Mouse (Mus musculus): ENCODE measurements around the gene Mpst. TPM values are rescaled to one million over a fixed set of nuclear protein-coding genes. Genes with fewer than 3 reads are reported as not detected.
A peak's percentile ranks its signal among the peaks of the same experiment; 100 is the strongest.

Mpst gene
- polyA plus RNA-seq, 1 experiment from 2014 or later = 4.4 TPM

DNA sequence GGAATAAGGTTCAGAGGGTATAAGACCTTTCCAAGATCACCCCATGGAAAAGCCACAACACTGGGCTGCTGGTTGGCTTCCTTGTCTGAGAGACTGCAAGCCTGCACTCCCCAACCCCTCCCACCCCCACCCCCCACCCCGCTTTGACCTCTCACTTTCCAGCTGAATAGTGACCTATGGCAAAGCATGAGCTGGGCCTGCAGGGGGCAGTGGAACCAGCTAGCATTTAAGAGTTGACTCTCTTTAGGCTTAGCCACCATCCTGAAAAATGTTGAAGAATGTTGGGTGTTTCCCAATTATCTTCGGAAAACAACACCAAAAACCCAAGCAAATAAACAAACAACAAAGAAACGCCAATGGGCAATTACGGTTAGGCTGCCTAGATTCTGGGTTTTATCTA, 19.0 kb downstream of the Mpst start:
- H3K9me3 ChIP-seq (ENCODE audit: control insufficient read depth, low read depth, low read length) = no peaks in the 10 kb centered on the region
- peaks cover 10% of the 10 kb centered on the region for H3K4me1 ChIP-seq (ENCODE audit: control insufficient read depth, insufficient read depth, low read length)
- no peak overlapping the region for H3K27ac ChIP-seq (ENCODE audit: low read length)
- no peak overlapping the region for H3K4me2 ChIP-seq (replicated peaks; ENCODE audit: low read depth, low read length)
- H3K27me3 ChIP-seq (ENCODE audit: control insufficient read depth, insufficient read depth, low read length) = no peaks in the 10 kb centered on the region
- no peak for ATAC-seq (ENCODE audit: insufficient number of reproducible peaks, insufficient read depth, low FRiP score, low read depth)
- WGBS = 55% methylated on average over 4 of the region's 4 CpGs
- H3K4me3 ChIP-seq (ENCODE audit: low read depth, low read length) = no peak overlapping the region
- H3K36me3 ChIP-seq (ENCODE audit: control insufficient read depth, insufficient read depth, low read length) = no peaks in the 10 kb centered on the region
- H3K9ac ChIP-seq (replicated peaks; ENCODE audit: low read depth, low read length) = no peak overlapping the region

DNA sequence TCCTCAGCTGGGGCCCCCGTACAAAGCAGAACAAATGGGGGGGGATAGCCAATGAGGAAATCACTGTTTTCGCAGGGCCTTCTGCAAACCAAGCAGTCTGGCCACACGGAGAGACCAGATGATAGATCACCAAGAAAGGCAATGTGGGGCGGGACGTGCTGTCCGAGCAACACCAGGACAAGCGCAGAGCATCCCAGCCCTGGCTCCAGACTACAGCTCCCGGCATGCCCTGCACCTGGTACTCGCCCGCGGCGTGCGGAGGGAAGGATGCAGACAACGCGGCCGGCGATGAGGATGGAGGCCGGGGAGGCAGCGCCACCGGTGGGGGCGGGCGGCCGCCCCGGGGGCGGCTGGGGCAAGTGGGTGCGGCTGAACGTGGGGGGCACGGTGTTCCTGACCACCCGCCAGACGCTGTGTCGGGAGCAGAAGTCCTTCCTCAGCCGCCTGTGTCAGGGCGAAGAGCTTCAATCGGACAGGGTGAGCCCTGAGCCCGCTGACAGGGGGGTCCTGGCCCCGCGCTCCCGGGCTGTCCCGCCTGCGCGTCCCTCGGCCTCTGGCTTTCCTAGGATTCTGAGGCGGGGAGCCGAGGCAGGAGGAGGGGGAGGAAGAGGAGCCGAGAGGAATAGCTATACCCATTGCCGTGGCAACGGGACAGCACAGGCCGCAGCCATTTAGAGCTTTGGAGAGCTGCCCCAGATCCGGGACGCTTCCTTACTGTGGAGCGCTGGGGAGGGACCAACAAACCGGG, 22.3 kb downstream of the Mpst start, which contains the start of gene Kctd17:
Kctd17 (plus strand) TSS at position 174 of the 748 bp plus-strand sequence.
- peak within 1 kb of the TSS; percentile 44; the same call in 1 of the 2 replicates for H3K27ac ChIP-seq (ENCODE audit: low read length)
- H3K4me3 ChIP-seq (ENCODE audit: low read depth, low read length) = peak within 1 kb of the TSS; percentile 61
- no peaks in the 10 kb centered on the region for H3K9me3 ChIP-seq (ENCODE audit: control insufficient read depth, low read depth, low read length)
- peak within 1 kb of the TSS; percentile 52 for H3K4me2 ChIP-seq (replicated peaks; ENCODE audit: low read depth, low read length)
- WGBS = 1% methylated on average over 46 of the region's 52 CpGs
- peaks cover 7% of the 10 kb centered on the region for H3K4me1 ChIP-seq (ENCODE audit: control insufficient read depth, insufficient read depth, low read length)
- no peaks in the 10 kb centered on the region for H3K27me3 ChIP-seq (ENCODE audit: control insufficient read depth, insufficient read depth, low read length)
- H3K36me3 ChIP-seq (ENCODE audit: control insufficient read depth, insufficient read depth, low read length) = peaks cover 3% of the 10 kb centered on the region; the same call in 1 of the 2 replicates
- H3K9ac ChIP-seq (replicated peaks; ENCODE audit: low read depth, low read length) = peak within 1 kb of the TSS; percentile 52
- ATAC-seq (ENCODE audit: insufficient number of reproducible peaks, insufficient read depth, low FRiP score, low read depth) = peak; percentile 75

DNA sequence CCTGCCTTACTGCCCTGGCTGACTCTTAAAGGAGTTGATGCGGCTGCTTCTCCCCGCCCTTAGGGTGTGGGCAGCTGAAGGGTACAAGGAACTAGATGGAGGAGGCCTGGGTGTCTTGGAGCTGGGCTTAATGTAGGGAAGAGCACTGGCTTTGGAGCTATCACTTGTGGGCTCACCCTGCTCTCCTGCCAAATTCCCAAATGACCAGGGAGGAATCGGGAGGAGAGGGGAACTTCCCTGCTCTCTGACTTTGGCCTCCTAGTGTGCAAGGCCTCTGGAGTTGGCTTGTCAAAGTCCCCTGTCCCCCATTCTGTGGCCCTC, 22.9 kb downstream of the Mpst start:
- no peaks in the 10 kb centered on the region for H3K27me3 ChIP-seq (ENCODE audit: control insufficient read depth, insufficient read depth, low read length)
- H3K36me3 ChIP-seq (ENCODE audit: control insufficient read depth, insufficient read depth, low read length) = peaks cover 3% of the 10 kb centered on the region; the same call in 1 of the 2 replicates
- 6% methylated on average over 3 of the region's 3 CpGs for WGBS
- H3K9me3 ChIP-seq (ENCODE audit: control insufficient read depth, low read depth, low read length) = no peaks in the 10 kb centered on the region
- H3K4me2 ChIP-seq (replicated peaks; ENCODE audit: low read depth, low read length) = peak overlapping the region; percentile 52
- H3K4me3 ChIP-seq (ENCODE audit: low read depth, low read length) = peak overlapping the region; percentile 61
- no peak for ATAC-seq (ENCODE audit: insufficient number of reproducible peaks, insufficient read depth, low FRiP score, low read depth)
- peaks cover 7% of the 10 kb centered on the region for H3K4me1 ChIP-seq (ENCODE audit: control insufficient read depth, insufficient read depth, low read length)
- H3K9ac ChIP-seq (replicated peaks; ENCODE audit: low read depth, low read length) = peak overlapping the region; percentile 52
- H3K27ac ChIP-seq (ENCODE audit: low read length) = peak overlapping the region; percentile 44; the same call in 1 of the 2 replicates

DNA sequence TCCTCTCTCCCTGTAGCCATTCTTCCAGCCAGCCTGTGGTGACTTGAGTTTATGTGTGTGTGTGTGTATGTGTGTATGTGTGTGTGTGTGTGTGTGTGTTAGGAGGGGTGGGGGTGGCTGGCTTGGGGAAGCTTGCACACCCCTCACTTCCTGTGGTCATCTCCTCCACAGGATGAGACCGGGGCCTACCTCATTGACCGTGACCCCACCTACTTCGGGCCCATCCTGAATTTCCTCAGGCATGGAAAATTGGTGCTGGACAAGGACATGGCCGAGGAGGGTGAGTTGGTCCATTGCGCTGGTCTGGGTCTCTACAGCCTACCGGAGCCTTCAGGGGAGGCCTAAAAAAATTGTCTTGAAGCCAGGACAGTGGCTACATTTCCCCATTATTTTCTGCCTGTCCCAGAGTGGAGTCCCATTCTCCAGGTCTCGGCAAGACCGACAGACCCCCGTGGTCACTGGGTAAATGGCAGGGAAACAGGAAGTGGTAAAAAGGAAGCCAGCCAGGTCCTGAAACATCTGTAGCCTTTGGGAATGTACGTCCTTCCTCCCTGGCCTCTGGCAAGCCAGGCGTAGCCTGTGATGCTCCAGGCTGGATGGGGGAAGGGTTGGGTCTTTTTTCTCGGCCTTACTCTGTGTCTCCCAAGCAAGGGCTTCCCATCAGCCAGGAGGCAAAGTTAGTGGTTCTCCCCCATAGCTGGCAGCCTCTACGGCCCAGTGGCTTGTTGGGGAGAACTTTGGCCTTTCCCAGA, 23.8 kb downstream of the Mpst start:
- Histone ChIP-seq H3K36me3 (ENCODE audit: control insufficient read depth, insufficient read depth, low read length) (peaks cover 3% of the 10 kb centered on the region; the same call in 1 of the 2 replicates), H3K9me3 (ENCODE audit: control insufficient read depth, low read depth, low read length) (no peaks in the 10 kb centered on the region), H3K4me2 (replicated peaks; ENCODE audit: low read depth, low read length) (peak overlapping the region; percentile 52), H3K4me1 (ENCODE audit: control insufficient read depth, insufficient read depth, low read length) (peaks cover 7% of the 10 kb centered on the region), H3K4me3 (ENCODE audit: low read depth, low read length) (peak overlapping the region; percentile 61; the same call in 1 of the 2 replicates), H3K27me3 (ENCODE audit: control insufficient read depth, insufficient read depth, low read length) (no peaks in the 10 kb centered on the region), H3K27ac (ENCODE audit: low read length) (peak overlapping the region; percentile 16; the same call in 1 of the 2 replicates), H3K9ac (replicated peaks; ENCODE audit: low read depth, low read length) (no peak overlapping the region)
- 80% methylated on average over 13 of the region's 13 CpGs for WGBS
- ATAC-seq (ENCODE audit: insufficient number of reproducible peaks, insufficient read depth, low FRiP score, low read depth) = no peak

DNA sequence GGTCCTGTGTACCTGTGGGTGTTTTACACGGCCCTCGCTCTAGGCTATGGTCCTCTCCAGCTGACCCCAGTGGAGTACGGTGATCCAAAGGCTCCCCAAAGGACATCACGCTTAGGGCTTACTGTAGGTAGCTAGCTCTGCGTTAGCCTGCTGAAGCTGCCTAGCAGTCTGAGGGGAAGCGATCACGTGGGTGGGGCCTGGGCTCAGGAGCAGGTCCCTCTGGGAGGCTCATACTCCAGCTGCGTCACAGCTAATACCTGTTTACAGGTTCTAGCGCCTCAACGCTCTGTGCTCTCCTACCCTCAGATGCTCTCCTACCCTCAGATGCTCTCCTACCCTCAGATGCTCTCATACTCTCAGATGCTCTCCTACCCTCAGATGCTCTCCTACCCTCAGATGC, 24.7 kb downstream of the Mpst start:
- WGBS = 83% methylated on average over 10 of the region's 10 CpGs
- H3K27ac ChIP-seq (ENCODE audit: low read length) = no peak overlapping the region

DNA sequence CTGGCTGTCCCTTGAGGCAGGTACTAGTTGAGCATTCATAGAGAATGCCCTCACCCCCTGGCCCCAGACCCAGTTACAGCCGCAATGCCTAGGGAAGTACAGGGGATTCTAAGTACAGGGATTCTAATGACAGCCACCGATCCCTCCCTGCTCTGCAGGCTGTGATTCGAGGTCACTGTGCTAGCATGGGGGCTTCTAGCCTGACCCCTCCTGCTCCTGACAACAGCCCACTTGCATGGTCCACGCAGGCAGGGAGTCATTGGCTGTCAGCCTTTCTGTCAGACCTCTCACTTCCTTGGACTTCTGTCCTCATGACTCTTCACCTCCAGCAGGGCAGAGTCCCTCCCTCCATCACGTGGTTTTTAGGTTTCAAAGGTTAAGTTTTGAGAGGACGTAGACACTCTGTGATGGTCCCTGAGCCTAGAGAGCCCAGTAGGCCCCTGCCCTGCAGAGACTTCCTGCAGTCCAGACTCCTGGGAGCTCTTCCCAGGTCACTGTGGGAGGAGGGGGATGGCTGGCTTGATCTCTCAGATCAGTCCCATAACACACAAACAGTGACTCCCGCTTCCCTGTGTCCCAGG, 25.4 kb downstream of the Mpst start:
- Histone ChIP-seq H3K27ac (ENCODE audit: low read length) (no peak overlapping the region), H3K9me3 (ENCODE audit: control insufficient read depth, low read depth, low read length) (no peaks in the 10 kb centered on the region), H3K27me3 (ENCODE audit: control insufficient read depth, insufficient read depth, low read length) (no peaks in the 10 kb centered on the region), H3K4me3 (ENCODE audit: low read depth, low read length) (no peak overlapping the region), H3K4me1 (ENCODE audit: control insufficient read depth, insufficient read depth, low read length) (peaks cover 13% of the 10 kb centered on the region), H3K36me3 (ENCODE audit: control insufficient read depth, insufficient read depth, low read length) (peaks cover 3% of the 10 kb centered on the region; the same call in 1 of the 2 replicates), H3K4me2 (replicated peaks; ENCODE audit: low read depth, low read length) (no peak overlapping the region), H3K9ac (replicated peaks; ENCODE audit: low read depth, low read length) (no peak overlapping the region)
- WGBS = 82% methylated on average over 7 of the region's 7 CpGs
- no peak for ATAC-seq (ENCODE audit: insufficient number of reproducible peaks, insufficient read depth, low FRiP score, low read depth)

More for the DNA sequence above, 24.7 kb downstream of the Mpst start:
- no peaks in the 10 kb centered on the region for H3K9me3 ChIP-seq (ENCODE audit: control insufficient read depth, low read depth, low read length)
- H3K4me1 ChIP-seq (ENCODE audit: control insufficient read depth, insufficient read depth, low read length) = peaks cover 7% of the 10 kb centered on the region
- H3K9ac ChIP-seq (replicated peaks; ENCODE audit: low read depth, low read length) = no peak overlapping the region
- H3K4me3 ChIP-seq (ENCODE audit: low read depth, low read length) = no peak overlapping the region
- ATAC-seq (ENCODE audit: insufficient number of reproducible peaks, insufficient read depth, low FRiP score, low read depth) = no peak
- no peak overlapping the region for H3K4me2 ChIP-seq (replicated peaks; ENCODE audit: low read depth, low read length)
- H3K27me3 ChIP-seq (ENCODE audit: control insufficient read depth, insufficient read depth, low read length) = no peaks in the 10 kb centered on the region
- peaks cover 3% of the 10 kb centered on the region; the same call in 1 of the 2 replicates for H3K36me3 ChIP-seq (ENCODE audit: control insufficient read depth, insufficient read depth, low read length)

DNA sequence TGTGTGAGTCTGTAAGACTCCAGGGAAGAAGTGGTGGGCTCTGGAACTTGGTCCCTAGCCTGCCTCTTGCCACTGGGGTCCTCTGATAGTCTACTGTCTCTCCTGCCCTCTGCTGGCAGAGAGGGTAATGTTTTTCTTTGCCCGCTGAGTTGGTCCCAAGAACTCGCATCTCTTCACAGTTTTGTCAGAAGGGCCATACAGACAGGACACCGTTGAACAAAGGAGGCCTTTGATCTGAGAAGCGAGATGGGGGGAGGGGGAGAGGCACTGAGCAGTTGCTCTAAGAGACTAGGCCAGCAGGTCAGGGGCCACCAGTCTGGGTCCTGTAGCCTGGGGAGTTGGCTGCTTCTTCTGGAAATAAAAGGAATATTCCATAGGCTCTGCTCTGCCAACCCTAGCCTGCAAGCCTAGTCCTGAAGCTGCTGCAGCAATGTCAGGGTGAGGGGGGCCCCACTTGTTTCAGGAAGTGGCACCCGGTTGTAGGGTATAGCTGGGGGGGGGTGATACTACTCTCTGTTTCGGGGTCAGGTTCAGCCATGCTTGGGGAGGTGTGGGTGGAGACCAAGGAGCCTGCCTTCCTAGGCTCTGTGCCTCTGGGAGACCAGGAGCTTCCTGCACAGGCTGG, 28.8 kb downstream of the Mpst start:
- Histone ChIP-seq H3K4me1 (ENCODE audit: control insufficient read depth, insufficient read depth, low read length) (peaks cover 17% of the 10 kb centered on the region; the same call in 1 of the 2 replicates), H3K4me2 (replicated peaks; ENCODE audit: low read depth, low read length) (no peak overlapping the region), H3K36me3 (ENCODE audit: control insufficient read depth, insufficient read depth, low read length) (peaks cover 3% of the 10 kb centered on the region; the same call in 1 of the 2 replicates), H3K27ac (ENCODE audit: low read length) (no peak overlapping the region), H3K27me3 (ENCODE audit: control insufficient read depth, insufficient read depth, low read length) (no peaks in the 10 kb centered on the region), H3K4me3 (ENCODE audit: low read depth, low read length) (no peak overlapping the region), H3K9ac (replicated peaks; ENCODE audit: low read depth, low read length) (no peak overlapping the region), H3K9me3 (ENCODE audit: control insufficient read depth, low read depth, low read length) (no peaks in the 10 kb centered on the region)
- ATAC-seq (ENCODE audit: insufficient number of reproducible peaks, insufficient read depth, low FRiP score, low read depth) = no peak
- WGBS = 38% methylated on average over 6 of the region's 6 CpGs

DNA sequence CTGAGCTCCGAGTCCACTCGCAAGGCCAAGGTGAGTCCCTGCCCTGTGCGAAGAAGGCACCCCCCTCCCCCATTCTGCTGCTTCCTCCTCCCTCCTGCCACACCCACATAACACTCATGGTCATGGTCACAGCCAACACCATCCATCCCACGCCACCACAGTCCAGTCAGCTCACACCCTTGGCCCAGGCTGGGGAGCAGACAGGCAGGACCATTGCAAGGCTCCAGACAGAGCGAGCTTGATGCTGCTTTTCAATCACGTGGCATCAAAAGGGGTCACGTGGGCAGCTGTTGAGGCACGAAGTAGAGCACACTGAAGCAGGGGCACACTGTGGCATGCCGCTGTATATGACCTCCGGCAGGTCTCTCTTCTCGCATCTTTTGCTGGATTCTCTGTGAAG, 29.5 kb downstream of the Mpst start:
- H3K4me2 ChIP-seq (replicated peaks; ENCODE audit: low read depth, low read length) = no peak overlapping the region
- no peak overlapping the region for H3K27ac ChIP-seq (ENCODE audit: low read length)
- no peaks in the 10 kb centered on the region for H3K9me3 ChIP-seq (ENCODE audit: control insufficient read depth, low read depth, low read length)
- peaks cover 3% of the 10 kb centered on the region; the same call in 1 of the 2 replicates for H3K36me3 ChIP-seq (ENCODE audit: control insufficient read depth, insufficient read depth, low read length)
- H3K9ac ChIP-seq (replicated peaks; ENCODE audit: low read depth, low read length) = no peak overlapping the region
- peaks cover 17% of the 10 kb centered on the region; the same call in 1 of the 2 replicates for H3K4me1 ChIP-seq (ENCODE audit: control insufficient read depth, insufficient read depth, low read length)
- no peaks in the 10 kb centered on the region for H3K27me3 ChIP-seq (ENCODE audit: control insufficient read depth, insufficient read depth, low read length)
- H3K4me3 ChIP-seq (ENCODE audit: low read depth, low read length) = no peak overlapping the region
- ATAC-seq (ENCODE audit: insufficient number of reproducible peaks, insufficient read depth, low FRiP score, low read depth) = no peak
- WGBS = 83% methylated on average over 11 of the region's 11 CpGs

Data from stomach, embryonic 14.5 days (tissue).